Mouse (Mus musculus) embryonic facial prominence, embryonic 13.5 days (tissue): ENCODE measurements around the gene Lamtor4. TPM values are rescaled to one million over a fixed set of nuclear protein-coding genes. Genes with fewer than 3 reads are reported as not detected.

ENCODE experiments used
- polyA plus RNA-seq: library from polyadenylated mRNA; unstranded; fragments of >200 nt; fragmentation: Nextera tagmentation; extraction: Ambion mirVana; gene quantifications from 2 replicates; pipeline ENCODE4 v1.2.1, GENCODE M21; 2015

The Lamtor4 gene
- polyA plus RNA-seq, 1 experiment from 2014 or later: 61.2 TPM

Other genes starting within 250 kb of the Lamtor4 start
- not detected in 2 replicates for gene Smok3a, start 234.2 kb upstream of the Lamtor4 start, polyA plus RNA-seq
- not detected in 2 replicates for gene Smok3b, start 234.1 kb upstream of the Lamtor4 start, polyA plus RNA-seq
- not detected in 2 replicates for gene Smok3c, start 202.3 kb upstream of the Lamtor4 start, polyA plus RNA-seq
- gene Zkscan1, start 170.4 kb upstream of the Lamtor4 start, polyA plus RNA-seq: 21.6 and 23.3 TPM in 2 replicates
- gene Zscan21, start 138.6 kb upstream of the Lamtor4 start, polyA plus RNA-seq: 70.7 and 71.3 TPM in 2 replicates
- gene Zfp113, start 99.7 kb upstream of the Lamtor4 start, polyA plus RNA-seq: 24.0 and 24.4 TPM in 2 replicates
- gene Cops6, start 94.4 kb upstream of the Lamtor4 start, polyA plus RNA-seq: 308 and 342 TPM in 2 replicates
- gene Ap4m1, start 83.5 kb upstream of the Lamtor4 start, polyA plus RNA-seq: 35.7 and 37.5 TPM in 2 replicates
- gene Mcm7, start 83.1 kb upstream of the Lamtor4 start, polyA plus RNA-seq: 191 and 201 TPM in 2 replicates
- gene Taf6, start 68.0 kb upstream of the Lamtor4 start, polyA plus RNA-seq: 94.2 and 101 TPM in 2 replicates
- 67.5 and 69.8 TPM in 2 replicates for gene Cnpy4, start 68.0 kb upstream of the Lamtor4 start, polyA plus RNA-seq
- 9.0 and 9.3 TPM in 2 replicates for gene Mblac1, start 61.2 kb upstream of the Lamtor4 start, polyA plus RNA-seq
- not detected in 2 replicates for gene Nxpe5, start 29.6 kb upstream of the Lamtor4 start, polyA plus RNA-seq
- gene BC037034, start 8.6 kb downstream of the Lamtor4 start, polyA plus RNA-seq: 5.8 and 9.0 TPM in 2 replicates
- gene Gal3st4, start 17.4 kb downstream of the Lamtor4 start, polyA plus RNA-seq: 3.7 and 4.2 TPM in 2 replicates
- 0.23 and 0.24 TPM in 2 replicates for gene Gm43720, start 24.5 kb downstream of the Lamtor4 start, polyA plus RNA-seq
- gene Gpc2, start 24.5 kb downstream of the Lamtor4 start, polyA plus RNA-seq: 47.6 and 49.1 TPM in 2 replicates
- 6.2 and 6.9 TPM in 2 replicates for gene Stag3, start 24.8 kb downstream of the Lamtor4 start, polyA plus RNA-seq
- gene Pvrig, start 86.5 kb downstream of the Lamtor4 start, polyA plus RNA-seq: not detected in 2 replicates
- gene Zfp157, start 186.0 kb downstream of the Lamtor4 start, polyA plus RNA-seq: 56.7 and 64.1 TPM in 2 replicates